Mouse (Mus musculus): ENCODE measurements around the gene Trpc3. TPM values are rescaled to one million over a fixed set of nuclear protein-coding genes. Genes with fewer than 3 reads are reported as not detected.

The Trpc3 gene
- total RNA-seq (2023), result not detected

GRCm38 (mm10) chr3:36689392-36690291 is at the start of gene Trpc3:
TSS of gene Trpc3 (minus strand) at chr3:36690167.

DNA sequence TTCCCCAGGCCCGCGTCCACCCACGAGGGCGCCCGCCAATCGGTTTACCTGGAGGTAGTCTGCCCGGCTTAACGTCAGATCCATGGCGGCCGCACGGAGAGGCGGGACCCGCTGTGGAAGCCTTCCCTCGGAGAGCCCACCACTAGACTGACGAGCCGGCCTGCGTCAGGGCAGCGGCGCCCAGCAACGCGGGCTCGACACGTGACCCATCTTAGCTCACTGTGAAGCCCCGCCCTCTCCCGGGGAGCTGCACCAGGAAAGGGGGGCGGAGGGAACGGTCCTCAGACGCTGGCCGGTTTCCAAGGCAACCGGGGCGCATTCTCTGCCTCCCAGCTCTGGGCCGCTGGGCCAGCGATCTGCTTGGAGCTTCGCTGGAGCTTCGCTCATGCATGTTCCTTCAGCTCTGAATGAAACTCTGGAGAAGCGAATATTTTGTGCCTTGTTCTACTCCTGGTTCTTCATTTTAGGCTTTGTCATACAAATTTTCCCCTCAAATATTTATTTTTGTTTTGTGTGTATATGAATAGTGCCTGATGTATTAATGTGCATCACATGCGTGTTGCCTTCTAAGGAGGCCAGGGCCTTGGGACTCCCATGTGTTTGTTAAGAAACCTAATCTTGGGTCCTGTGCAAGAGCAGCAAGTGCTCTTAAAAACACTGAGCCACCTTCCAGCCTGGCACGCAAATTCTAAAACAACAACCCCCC is 76.6 kb downstream of the Trpc3 start, which contains the start of gene Bbs7:
Gene Bbs7, minus strand, starts transcription at position 276 of the 706 bp plus-strand sequence.

GRCm38 (mm10) chr3:36571827-36572378 is 118.1 kb downstream of the Trpc3 start, which contains the start of gene Ccna2:
TSS of gene Ccna2 (minus strand) at chr3:36572150.

Other genes with a start within 250 kb of the Trpc3 start
- 65.2 TPM for gene Anxa5, start 214.3 kb downstream of the Trpc3 start, total RNA-seq (2023)
- 2.2 TPM for gene 1810062G17Rik, start 214.2 kb downstream of the Trpc3 start, total RNA-seq (2023)
- gene Gm11549, start 168.4 kb downstream of the Trpc3 start, total RNA-seq (2023), result not detected
- gene Exosc9, start 137.6 kb downstream of the Trpc3 start, total RNA-seq (2023), result 28.9 TPM
- gene Ccna2, start 118.0 kb downstream of the Trpc3 start, total RNA-seq (2023), result 1.3 TPM
- 0.53 TPM for gene Bbs7, start 76.7 kb downstream of the Trpc3 start, total RNA-seq (2023)
- 234 TPM for gene 4932438A13Rik, start 172.9 kb upstream of the Trpc3 start, total RNA-seq (2023)

Data from CD4-positive naive resting alpha-beta T cell, adult 57 days (primary cell).